Mouse (Mus musculus) cerebellum, adult 8-10 months (tissue): ENCODE measurements around the gene Tbc1d23.
"Not testable (repeated sequence)": the region's sequence is repeated elsewhere in the genome, so short reads cannot be mapped to it uniquely, and the experiment has no call there.

ENCODE experiments used
- DNase-seq: peaks from one replicate; pipeline ENCODE4 v3.0.0; 2022

Tbc1d23 gene

GRCm38 (mm10) chr16:57231089-57231936, at the start of gene Tbc1d23:
Gene Tbc1d23, minus strand, starts transcription at chr16:57231504.
- DNase-seq: peak; percentile 95

GRCm38 (mm10) chr16:57280221-57281217, 49.2 kb upstream of the Tbc1d23 start:
- peak; percentile 30 for DNase-seq

- no peak for DNase-seq
Measured at GRCm38 (mm10) chr16:57278976-57279626, 47.8 kb upstream of the Tbc1d23 start.

GRCm38 (mm10) chr16:57269751-57270150, 38.4 kb upstream of the Tbc1d23 start:
- DNase-seq: no peak

GRCm38 (mm10) chr16:57268058-57268841, 36.9 kb upstream of the Tbc1d23 start:
- no peak for DNase-seq

- DNase-seq: no peak
Measured at GRCm38 (mm10) chr16:57267068-57267467, 35.8 kb upstream of the Tbc1d23 start.

- DNase-seq: no peak
Measured at GRCm38 (mm10) chr16:57260152-57260551, 28.8 kb upstream of the Tbc1d23 start.

GRCm38 (mm10) chr16:57259356-57260083, 28.2 kb upstream of the Tbc1d23 start:
- no peak for DNase-seq

GRCm38 (mm10) chr16:57251589-57252421, 20.5 kb upstream of the Tbc1d23 start:
- DNase-seq: no peak

GRCm38 (mm10) chr16:57250991-57251390, 19.7 kb upstream of the Tbc1d23 start:
- no peak for DNase-seq

GRCm38 (mm10) chr16:57247464-57247863, 16.2 kb upstream of the Tbc1d23 start:
- no peak for DNase-seq

- DNase-seq: no peak
Measured at GRCm38 (mm10) chr16:57246596-57246995, 15.3 kb upstream of the Tbc1d23 start.

GRCm38 (mm10) chr16:57243858-57244248, 12.5 kb upstream of the Tbc1d23 start:
- DNase-seq: peak; percentile 65

- no peak for DNase-seq
Measured at GRCm38 (mm10) chr16:57243205-57243857, 12.0 kb upstream of the Tbc1d23 start.

GRCm38 (mm10) chr16:57242857-57243204, 11.5 kb upstream of the Tbc1d23 start:
- no peak for DNase-seq

GRCm38 (mm10) chr16:57235871-57236510, 4.7 kb upstream of the Tbc1d23 start:
- no peak for DNase-seq

GRCm38 (mm10) chr16:57231937-57232310, 620 bp upstream of the Tbc1d23 start:
- DNase-seq: not testable (repeated sequence)

- no peak for DNase-seq
Measured at GRCm38 (mm10) chr16:57226444-57226843, 4.9 kb downstream of the Tbc1d23 start.

GRCm38 (mm10) chr16:57220361-57220760, 10.9 kb downstream of the Tbc1d23 start:
- no peak for DNase-seq

- no peak for DNase-seq
Measured at GRCm38 (mm10) chr16:57215957-57216356, 15.3 kb downstream of the Tbc1d23 start.
